Mouse (Mus musculus) brain, embryonic 14.5 days (tissue): ENCODE data around the gene Baz1a. TPM values are rescaled to one million over a fixed set of nuclear protein-coding genes. Genes with fewer than 3 reads are reported as not detected.
"Not testable (repeated sequence)": the region's sequence is repeated elsewhere in the genome, so short reads cannot be mapped to it uniquely, and the experiment has no call there.

Source experiments
- DNase-seq: peaks from one replicate; pipeline ENCODE4 v3.0.0-alpha.2; 2011; ENCODE audit warnings: low read depth
- CTCF ChIP-seq: fragments of 200-500 bp; IDR thresholded peaks from 2 replicates; pipeline ENCODE4 v1.5.1; 2012; ENCODE audit warnings: inconsistent platforms, mild to moderate bottlenecking, moderate library complexity, borderline replicate concordance; ENCODE audit not compliant: insufficient read depth, insufficient read length; ENCODE audit errors: extremely low read depth
- POLR2A ChIP-seq: fragments of 200-500 bp; IDR thresholded peaks from 2 replicates; pipeline ENCODE4 v1.6.1; 2012; ENCODE audit warnings: mild to moderate bottlenecking, inconsistent platforms, borderline replicate concordance; ENCODE audit not compliant: poor library complexity, insufficient read depth, insufficient read length, severe bottlenecking; ENCODE audit errors: extremely low read depth
- polyA plus RNA-seq: library from polyadenylated mRNA; depleted of rRNA; stranded (reverse); fragments of >200 nt; gene quantifications from 2 replicates; pipeline ENCODE4 v1.2.3, GENCODE M21; 2012

The Baz1a gene
- polyA plus RNA-seq, 1 experiment = 7.0 TPM

DNA sequence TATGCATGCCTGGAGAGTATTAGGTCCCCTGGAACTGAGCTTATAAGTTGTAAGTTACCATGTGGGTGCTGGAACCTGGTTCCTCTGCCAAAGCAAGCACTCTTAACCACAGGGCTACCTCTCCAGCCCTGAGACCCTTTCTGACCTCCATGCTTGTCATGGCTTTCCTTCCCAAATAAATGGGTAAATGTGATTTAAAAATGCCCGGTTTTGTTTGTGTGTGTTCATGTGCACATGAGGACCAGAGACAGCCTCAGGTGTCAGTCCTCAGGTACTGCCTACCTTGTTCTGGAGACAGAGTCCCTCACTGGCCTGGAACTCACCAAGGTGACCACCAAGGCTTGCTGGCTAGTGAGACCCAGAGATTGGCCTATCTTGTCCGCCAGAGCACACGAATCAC lies 9.8 kb downstream of the Baz1a start:
- DNase-seq = no peak
- TF ChIP-seq CTCF (no peak), POLR2A (no peak)

DNA sequence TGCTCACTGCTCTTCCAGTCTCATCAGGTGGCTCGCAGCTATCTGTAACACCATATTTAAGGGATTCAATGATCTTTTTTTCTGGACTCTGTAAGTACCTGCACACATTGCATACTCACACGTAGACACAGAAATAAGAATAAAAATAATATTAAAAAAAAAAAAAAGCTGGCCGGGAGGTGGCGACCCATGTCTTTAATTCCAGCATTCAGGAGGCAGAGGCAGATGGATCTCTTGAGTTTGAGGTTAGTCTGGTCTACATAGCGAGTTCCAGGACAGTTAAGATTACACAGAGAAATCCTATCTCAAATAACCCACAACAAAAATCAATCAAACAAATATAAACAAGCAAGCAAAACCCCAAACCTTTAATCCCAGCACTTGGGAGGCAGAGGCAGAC lies 10.3 kb downstream of the Baz1a start:
- TF ChIP-seq CTCF = no peak
- DNase-seq = no peak

DNA sequence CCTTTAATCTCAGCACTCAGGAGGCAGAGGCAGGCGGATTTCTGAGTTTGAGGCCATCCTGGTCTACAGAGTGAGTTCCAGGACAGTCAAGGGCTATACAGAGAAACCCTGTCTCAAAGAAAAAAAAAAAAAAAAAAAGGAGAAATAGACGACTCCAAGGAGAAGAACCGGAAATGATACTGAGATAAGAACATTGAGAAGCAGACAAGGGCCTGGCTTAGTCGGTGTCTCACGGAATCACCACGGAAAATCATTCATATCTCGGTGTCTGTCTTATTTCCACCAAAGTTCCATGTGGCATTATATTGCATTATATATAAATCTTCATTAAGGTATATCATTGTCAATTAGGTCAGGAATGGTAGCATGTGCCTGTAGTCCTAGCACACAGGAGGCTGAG lies 11.6 kb downstream of the Baz1a start:
- DNase-seq = not testable (repeated sequence)

DNA sequence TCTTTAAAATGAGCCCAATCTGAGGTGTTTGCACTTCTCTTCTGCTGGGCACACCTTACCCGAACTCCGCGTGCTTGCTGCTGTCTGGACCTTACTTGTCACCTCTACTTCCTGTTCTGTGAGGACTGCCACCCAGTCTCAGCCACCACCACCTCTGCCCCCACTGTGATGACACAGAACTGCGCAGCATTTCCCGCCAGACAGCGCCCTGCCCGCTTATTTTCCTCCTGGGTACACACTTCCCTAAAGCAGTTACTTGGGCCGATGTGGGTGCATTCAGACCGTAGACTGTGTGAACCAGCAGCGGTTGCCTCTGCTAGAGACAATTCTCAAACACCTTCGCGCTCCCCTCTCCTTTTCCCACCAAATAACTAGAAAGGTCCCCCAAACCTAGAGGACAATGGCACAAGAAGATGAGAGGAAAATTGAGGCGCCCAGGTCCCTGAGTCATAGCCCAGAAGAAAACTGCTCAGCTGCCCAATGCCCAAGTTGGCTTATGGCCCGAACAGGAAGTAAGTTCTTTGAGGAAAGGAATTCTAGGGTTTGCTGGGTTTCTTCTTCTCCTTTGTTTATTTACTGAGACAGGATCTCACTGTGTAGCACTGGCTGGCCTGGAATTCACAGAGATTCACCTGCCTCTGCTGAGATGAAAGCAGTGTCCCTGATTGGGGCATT lies 15.0 kb downstream of the Baz1a start:
- DNase-seq = no peak
- no peak for TF ChIP-seq POLR2A
- no peak for TF ChIP-seq CTCF

DNA sequence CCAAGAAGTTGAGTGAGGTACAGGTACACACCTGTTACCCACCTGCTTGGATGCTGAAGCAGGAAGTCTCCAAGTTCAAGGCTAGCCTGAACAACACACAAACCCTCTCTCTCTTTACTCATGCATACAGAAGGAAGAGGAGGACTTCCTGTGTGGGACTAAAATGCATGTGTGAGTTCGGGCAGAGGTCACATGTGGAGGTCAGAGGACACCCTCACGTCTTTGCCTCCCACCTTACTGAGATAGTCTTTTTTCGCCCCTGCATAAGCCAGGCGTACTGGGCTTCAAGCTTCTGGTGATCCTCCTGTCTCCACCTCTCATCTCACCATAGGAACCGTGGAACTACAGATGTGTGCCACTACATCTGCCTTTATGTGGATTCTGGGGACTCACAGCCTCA lies 15.7 kb downstream of the Baz1a start:
- TF ChIP-seq POLR2A (no peak), CTCF (no peak)
- no peak for DNase-seq

DNA sequence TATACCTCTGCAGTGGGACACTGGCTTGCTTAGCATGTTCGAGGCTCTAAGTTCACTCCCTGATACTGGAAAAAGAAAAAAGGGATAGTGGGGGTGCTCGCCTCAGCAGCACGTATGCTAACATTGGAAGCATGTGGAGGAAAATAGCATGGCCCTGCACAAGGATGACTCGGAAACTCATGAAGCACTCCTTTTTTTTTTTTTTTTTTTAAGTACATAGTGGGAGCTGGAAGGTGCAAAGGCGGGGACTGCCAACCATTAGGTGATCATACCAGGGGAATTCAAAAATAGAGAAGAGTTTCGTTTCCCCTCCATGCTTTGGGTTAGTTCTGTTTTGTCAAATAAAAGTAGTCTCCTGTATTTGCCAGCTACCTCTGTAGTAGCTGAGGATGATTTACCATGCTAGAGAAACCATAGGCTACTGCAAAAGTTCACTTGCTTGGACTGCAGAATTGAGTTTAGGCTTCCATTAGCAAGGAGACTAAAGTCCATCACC lies 17.1 kb downstream of the Baz1a start:
- TF ChIP-seq CTCF = no peak
- TF ChIP-seq POLR2A = no peak

DNA sequence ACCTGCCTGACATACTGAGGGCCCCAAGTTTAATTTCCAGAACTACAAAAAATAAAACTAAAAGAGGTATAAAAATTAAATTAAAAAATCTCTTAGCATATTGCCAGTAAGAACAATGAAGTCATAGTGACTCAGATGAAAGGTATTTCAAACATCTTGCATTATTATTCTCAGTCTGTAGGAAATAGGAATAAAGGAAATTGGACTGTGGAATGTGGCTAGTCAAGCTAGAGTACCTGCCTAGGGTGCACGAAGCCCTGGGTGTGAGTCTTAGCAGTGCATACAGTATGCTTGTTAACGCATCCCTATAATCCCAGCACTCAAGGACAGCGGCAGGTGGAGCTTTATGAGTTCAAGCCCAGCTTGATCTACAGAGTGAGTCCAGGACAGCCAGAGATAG lies 18.2 kb downstream of the Baz1a start:
- DNase-seq = no peak
- TF ChIP-seq POLR2A (no peak), CTCF (no peak)

More for the DNA sequence above, 17.1 kb downstream of the Baz1a start:
- DNase-seq = no peak

DNA sequence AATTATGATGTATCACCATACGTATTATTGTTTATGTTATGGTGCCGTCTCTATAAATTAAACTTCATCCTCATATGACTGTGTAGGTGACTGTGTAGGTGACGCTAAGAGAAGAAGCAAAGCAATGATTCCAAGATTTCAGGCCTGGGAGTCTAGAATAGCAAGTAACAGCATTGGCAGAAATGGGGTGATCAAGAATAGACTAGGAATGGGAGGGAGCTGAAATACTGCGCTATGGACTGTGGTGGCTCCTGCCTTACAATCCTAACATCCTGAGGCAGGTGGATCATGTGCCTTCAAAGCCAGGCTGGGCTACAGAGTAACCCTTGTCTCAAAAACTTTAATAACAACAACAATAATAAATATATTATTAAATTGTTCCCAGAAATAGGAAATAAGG lies 19.7 kb downstream of the Baz1a start:
- DNase-seq = no peak
- TF ChIP-seq POLR2A (no peak), CTCF (no peak)

DNA sequence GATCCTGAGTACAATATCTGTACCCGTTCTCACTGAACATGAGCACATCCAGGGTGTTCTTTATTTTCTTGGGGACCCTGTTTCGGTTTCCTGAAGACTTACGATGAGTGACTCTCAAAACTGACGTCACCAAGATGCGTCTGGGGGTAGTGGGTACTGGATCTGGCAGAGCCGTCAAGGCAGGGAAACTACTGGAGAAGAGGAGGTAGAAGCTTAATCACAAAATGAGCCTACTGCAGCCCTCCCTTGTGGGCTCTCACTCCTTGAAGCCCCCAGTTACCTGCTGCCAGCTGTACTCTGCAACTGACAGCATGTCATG lies 20.1 kb downstream of the Baz1a start:
- DNase-seq = no peak
- TF ChIP-seq CTCF = no peak
- no peak for TF ChIP-seq POLR2A

DNA sequence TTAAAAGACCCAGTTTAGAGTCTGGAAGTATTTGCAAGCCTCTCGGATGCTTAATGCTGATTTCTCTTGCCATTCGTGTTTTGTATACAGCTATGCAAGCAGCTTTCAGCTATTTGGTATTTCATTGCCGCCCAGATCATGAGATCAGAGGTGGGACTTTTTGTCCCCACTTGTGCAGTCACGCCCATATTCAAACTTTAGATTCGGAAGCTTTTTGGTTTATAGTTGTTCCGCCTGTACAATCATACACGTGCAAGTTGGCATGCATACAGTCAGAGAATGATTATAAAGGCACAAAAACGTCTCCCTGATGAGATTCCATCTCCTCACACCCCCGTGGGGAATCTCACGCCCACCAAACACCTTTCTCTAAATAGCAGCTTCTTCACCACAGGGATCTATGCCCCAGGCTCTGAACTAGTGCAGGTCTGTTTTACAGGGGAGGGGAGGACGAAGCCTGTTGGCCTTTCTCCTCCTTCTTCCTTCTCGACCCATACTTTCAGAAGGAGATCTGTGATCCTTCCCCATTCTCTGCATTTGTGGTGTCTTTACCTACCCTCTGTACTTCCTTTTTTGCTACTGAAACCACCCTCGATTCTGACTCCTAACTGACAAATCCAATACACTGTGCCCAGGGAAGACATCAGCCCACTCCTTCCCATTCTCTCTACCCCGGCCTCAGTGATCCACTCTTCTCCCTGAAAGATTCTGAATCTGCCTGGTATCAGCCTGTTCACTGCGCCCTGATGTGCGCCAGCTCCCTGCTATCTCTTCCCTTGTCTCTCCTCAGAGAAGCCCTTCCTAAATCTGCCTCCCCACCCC lies 20.7 kb downstream of the Baz1a start:
- TF ChIP-seq POLR2A (no peak), CTCF (no peak)
- DNase-seq = no peak

DNA sequence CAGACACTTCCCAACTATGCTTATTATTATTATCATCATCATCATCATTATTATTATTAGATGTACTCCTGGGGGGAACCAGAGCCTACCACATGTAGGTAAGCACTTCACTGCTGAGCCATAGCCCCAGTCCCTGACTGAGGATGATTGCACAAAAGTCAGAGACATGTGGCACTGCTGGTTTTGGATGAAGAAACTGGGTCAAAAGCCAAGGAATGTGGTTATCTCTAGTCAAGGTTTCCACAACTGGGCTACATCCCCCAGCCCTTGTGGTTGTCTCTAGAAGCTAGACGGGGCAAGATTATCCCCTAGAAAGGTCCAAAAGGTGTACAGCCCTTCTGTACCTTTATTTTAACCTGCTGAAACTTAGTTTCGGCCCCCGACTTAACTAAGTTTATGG lies 21.3 kb downstream of the Baz1a start:
- no peak for TF ChIP-seq CTCF
- TF ChIP-seq POLR2A = no peak
- DNase-seq = no peak

DNA sequence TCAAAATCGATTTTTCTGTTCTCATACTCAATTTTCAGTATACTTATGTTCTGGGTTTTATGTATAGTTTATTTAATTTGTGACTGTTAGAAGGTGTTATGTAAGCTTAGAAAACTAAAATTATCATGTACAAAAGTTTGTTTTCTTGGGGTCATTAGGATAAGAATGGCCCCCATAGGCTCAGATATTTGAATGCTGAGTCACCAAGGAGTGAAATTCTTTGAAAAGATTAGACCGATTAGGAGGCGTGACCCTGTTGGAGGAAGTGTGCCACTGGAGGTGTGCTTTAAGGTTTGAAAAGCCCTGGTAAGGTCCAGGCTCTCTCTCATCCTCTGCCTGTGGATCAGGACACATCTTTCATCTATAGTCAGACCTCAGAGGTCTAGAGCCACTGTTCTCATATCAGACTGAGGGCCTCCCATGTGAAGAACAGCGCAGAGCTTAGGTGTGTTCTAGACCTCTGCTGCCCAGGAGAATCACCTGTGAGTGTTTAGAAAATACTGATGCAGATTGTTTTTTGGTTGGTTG lies 25.8 kb downstream of the Baz1a start:
- DNase-seq = no peak
- no peak for TF ChIP-seq CTCF
- TF ChIP-seq POLR2A = no peak

DNA sequence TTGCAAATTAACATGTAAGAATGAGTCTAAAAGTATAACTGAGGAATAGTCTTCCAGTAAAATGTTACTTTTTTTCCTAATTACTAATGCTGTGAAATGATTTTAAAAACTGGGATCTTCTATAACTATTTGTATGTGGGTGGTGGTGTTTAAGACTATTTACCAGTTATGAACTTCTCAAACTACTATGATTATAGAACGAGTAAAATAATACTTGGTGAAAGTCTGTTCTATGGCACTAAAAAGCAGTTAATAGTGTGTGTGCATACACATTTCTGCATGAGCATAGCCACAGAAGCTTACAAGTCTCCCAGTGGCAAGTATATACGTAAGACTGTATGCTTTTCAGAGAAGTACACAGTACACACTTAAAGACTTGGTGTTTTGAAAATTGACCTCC lies 27.0 kb downstream of the Baz1a start:
- no peak for DNase-seq
- TF ChIP-seq POLR2A (no peak), CTCF (no peak)
